Mouse (Mus musculus) small intestine, adult 2 months (tissue): Measurements from ENCODE around the gene Cdc34b.

Experiments
- CTCF ChIP-seq: fragments of 200-500 bp; IDR thresholded peaks from 2 replicates; pipeline ENCODE4 v1.5.1; 2012; ENCODE audit warnings: low read depth, mild to moderate bottlenecking, control low read depth, inconsistent platforms, low read length, moderate library complexity, mixed read lengths; ENCODE audit not compliant: insufficient replicate concordance, insufficient read length; ENCODE audit errors: extremely low read depth
- POLR2A ChIP-seq: fragments of 200-500 bp; IDR thresholded peaks from 2 replicates; pipeline ENCODE4 v1.6.1; 2012; ENCODE audit warnings: low read depth, mild to moderate bottlenecking, control low read depth, inconsistent platforms, low read length, moderate library complexity

- no peak for TF ChIP-seq CTCF
- TF ChIP-seq POLR2A = no peak
These were observed 14.3 kb upstream of the Cdc34b start for GRCm38 (mm10) chr11:94727306-94727705.
